Mouse (Mus musculus) myocyte (in vitro differentiated cells): ENCODE data around the gene Hist1h1d. TPM values are rescaled to one million over a fixed set of nuclear protein-coding genes. Genes with fewer than 3 reads are reported as not detected.
"Not testable (repeated sequence)": the region's sequence is repeated elsewhere in the genome, so short reads cannot be mapped to it uniquely, and the experiment has no call there.

Experiments
- H3K27me3 ChIP-seq: one replicate; pipeline ENCODE4 v1.6.1; 2011; ENCODE audit not compliant: control insufficient read depth, insufficient read depth, insufficient read length
- H3K36me3 ChIP-seq: one replicate; pipeline ENCODE4 v1.6.1; 2011; ENCODE audit not compliant: control insufficient read depth, insufficient read depth
- H3K4me2 ChIP-seq: one replicate; pipeline ENCODE4 v1.6.1; 2011; ENCODE audit warnings: low read depth, control low read depth
- H3K4me3 ChIP-seq: one replicate; pipeline ENCODE4 v1.5.1; 2011; ENCODE audit warnings: mild to moderate bottlenecking, control low read depth, moderate library complexity
- H3K79me2 ChIP-seq: one replicate; pipeline ENCODE4 v1.6.1; 2011; ENCODE audit not compliant: control insufficient read depth, insufficient read depth
- H3ac ChIP-seq: one replicate; pipeline ENCODE4 v1.6.1; 2011; ENCODE audit not compliant: control insufficient read depth, insufficient read length
- CEBPB ChIP-seq: IDR thresholded peaks from 2 replicates; pipeline ENCODE4 v1.6.1; 2011; ENCODE audit warnings: mild to moderate bottlenecking, moderate library complexity; ENCODE audit not compliant: poor library complexity, insufficient read depth, severe bottlenecking
- E2F4 ChIP-seq: IDR thresholded peaks from one replicate; pipeline ENCODE4 v1.6.1; 2011; ENCODE audit warnings: mild to moderate bottlenecking, control low read depth, moderate library complexity; ENCODE audit not compliant: insufficient read depth
- MAX ChIP-seq: IDR thresholded peaks from one replicate; pipeline ENCODE4 v1.6.1; 2011; ENCODE audit warnings: low read depth, mild to moderate bottlenecking, control low read depth
- MYOD1 ChIP-seq, 3 experiments: IDR thresholded peaks; one replicate each; pipeline ENCODE4 v1.6.1; 2011; ENCODE audit warnings: control low read depth in 2 of 3, low read depth in 2 of 3, mild to moderate bottlenecking in 2 of 3, moderate library complexity in 1 of 3; ENCODE audit not compliant: insufficient read length in 2 of 3, control insufficient read depth in 1 of 3
- MYOG ChIP-seq, 3 experiments: IDR thresholded peaks; one replicate each; pipeline ENCODE4 v1.6.1; 2011; ENCODE audit warnings: control low read depth in 2 of 3, low read depth in 2 of 3, mild to moderate bottlenecking in 2 of 3; ENCODE audit not compliant: insufficient read length in 2 of 3, control insufficient read depth in 1 of 3, insufficient read depth in 1 of 3
- POLR2A ChIP-seq: IDR thresholded peaks from one replicate; pipeline ENCODE4 v1.6.1; 2011; ENCODE audit warnings: low read depth, mild to moderate bottlenecking, control low read depth, moderate library complexity; ENCODE audit not compliant: insufficient read length
- POLR2AphosphoS2 ChIP-seq: IDR thresholded peaks from one replicate; pipeline ENCODE4 v1.6.1; 2011; ENCODE audit warnings: low read depth, control low read depth; ENCODE audit not compliant: insufficient read length
- REST ChIP-seq: IDR thresholded peaks from one replicate; pipeline ENCODE4 v1.6.1; 2011; ENCODE audit warnings: mild to moderate bottlenecking, control low read depth, moderate library complexity; ENCODE audit not compliant: insufficient read depth, insufficient read length
- SRF ChIP-seq: IDR thresholded peaks from one replicate; pipeline ENCODE4 v1.6.1; 2011; ENCODE audit warnings: low read depth; ENCODE audit not compliant: control insufficient read depth, insufficient read length
- TCF12 ChIP-seq: IDR thresholded peaks from one replicate; pipeline ENCODE4 v1.6.1; 2011; ENCODE audit warnings: mild to moderate bottlenecking, control low read depth; ENCODE audit not compliant: poor library complexity, insufficient read depth, severe bottlenecking
- TCF3 ChIP-seq: IDR thresholded peaks from one replicate; pipeline ENCODE4 v1.6.1; 2011; ENCODE audit warnings: low read depth, control low read depth; ENCODE audit not compliant: insufficient read length
- USF1 ChIP-seq: IDR thresholded peaks from one replicate; pipeline ENCODE4 v1.6.1; 2011; ENCODE audit warnings: low read depth, mild to moderate bottlenecking, control low read depth, moderate library complexity
- polyA plus RNA-seq: library from polyadenylated mRNA; unstranded; fragments of >200 nt; fragmentation: generic; extraction: Trizol; gene quantifications from one replicate; pipeline ENCODE4 v1.2.1, GENCODE M21; 2012; ENCODE audit warnings: missing spikeins

Gene Hist1h1d
- polyA plus RNA-seq, 1 experiment: 0.65 TPM

DNA sequence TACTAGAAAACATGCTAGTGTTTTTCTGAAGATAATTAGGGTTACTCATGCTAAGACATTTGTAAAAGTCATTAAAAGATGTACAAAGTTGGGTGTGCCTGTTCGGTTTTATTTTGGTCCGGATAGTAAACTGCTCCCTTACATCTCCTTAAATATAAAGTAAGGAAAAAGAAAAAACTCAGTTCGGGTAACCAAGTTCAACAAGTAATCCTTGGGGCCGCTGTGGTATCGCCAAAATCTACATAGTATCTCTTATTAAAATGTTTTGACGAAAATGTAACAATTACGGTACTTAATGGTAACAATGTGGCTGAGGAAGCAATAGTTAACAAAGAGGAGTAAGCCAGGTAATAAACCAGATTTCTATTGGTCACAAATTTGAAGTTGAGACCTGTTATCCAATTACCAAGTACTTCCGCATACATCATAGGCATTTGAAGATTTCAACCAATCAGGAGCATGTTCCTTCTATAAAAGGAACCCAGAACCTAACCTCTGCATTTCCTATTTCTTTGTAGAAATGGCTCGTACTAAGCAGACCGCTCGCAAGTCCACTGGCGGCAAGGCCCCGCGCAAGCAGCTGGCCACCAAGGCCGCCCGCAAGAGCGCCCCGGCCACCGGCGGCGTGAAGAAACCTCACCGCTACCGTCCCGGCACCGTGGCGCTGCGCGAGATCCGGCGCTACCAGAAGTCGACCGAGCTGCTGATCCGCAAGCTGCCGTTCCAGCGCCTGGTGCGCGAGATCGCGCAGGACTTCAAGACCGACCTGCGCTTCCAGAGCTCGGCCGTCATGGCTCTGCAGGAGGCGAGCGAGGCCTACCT lies 8.9 kb upstream of the Hist1h1d start, which contains the start of gene Hist1h3f:
TSS of gene Hist1h3f (plus strand) at position 88 of the 822 bp plus-strand sequence.
- TF ChIP-seq E2F4 (no peak), POLR2A (peak; percentile 77), MYOG (IDR thresholded peaks at IDR 0.05; ENCODE audit: control insufficient read depth in 1 of 3, insufficient read depth in 1 of 3, insufficient read length in 2 of 3, low read depth in 2 of 3) (peak in 1 of 3 experiments; percentile 22), MYOD1 (IDR thresholded peaks at IDR 0.05; ENCODE audit: control insufficient read depth in 1 of 3, insufficient read length in 2 of 3, low read depth in 2 of 3) (no peak), POLR2AphosphoS2 (peak; percentile 83)
- no peak within 1 kb of the TSS for H3ac ChIP-seq
- no peaks in the 10 kb centered on the region for H3K36me3 ChIP-seq
- peak within 1 kb of the TSS; percentile 91 for H3K4me2 ChIP-seq
- no peaks in the 10 kb centered on the region for H3K27me3 ChIP-seq
- H3K79me2 ChIP-seq: peaks cover 6% of the 10 kb centered on the region
- H3K4me3 ChIP-seq: peak within 1 kb of the TSS; percentile 37

DNA sequence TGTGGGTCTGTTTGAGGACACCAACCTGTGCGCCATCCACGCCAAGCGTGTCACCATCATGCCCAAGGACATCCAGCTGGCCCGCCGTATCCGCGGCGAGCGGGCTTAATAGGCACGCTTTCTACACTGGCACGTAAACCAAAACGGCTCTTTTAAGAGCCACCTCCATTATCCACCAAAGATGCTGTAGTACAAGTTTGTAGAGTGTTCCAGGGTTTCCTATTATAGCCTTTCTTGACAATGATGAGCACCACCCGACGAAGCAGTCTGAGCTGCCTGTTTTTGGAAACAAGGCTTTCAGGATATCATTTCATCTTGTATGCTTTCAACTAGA lies 8.3 kb upstream of the Hist1h1d start:
- H3K79me2 ChIP-seq, H3ac ChIP-seq, H3K36me3 ChIP-seq, H3K27me3 ChIP-seq: not testable (repeated sequence)
- H3K4me3 ChIP-seq: peak overlapping the region; percentile 37
- peak overlapping the region; percentile 42 for H3K4me2 ChIP-seq

DNA sequence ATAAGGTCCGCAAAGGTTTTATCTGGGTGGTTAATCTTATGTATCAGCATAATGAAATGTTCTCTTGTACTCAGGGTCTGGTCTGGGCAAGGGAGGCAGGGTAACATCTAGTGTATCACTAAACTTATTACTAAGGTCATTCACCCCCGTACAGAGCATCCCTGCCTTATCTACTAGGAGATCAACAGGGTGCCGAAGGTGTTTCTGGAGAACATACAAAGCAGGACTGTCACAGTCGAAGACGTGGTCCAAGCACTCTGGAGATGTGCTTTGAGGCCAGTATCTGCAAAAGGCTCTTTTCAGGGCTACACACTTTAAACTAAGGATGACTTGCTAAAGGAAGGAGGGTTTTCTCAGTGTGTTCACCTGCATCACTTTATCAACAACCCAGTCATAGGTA lies 6.4 kb upstream of the Hist1h1d start:
- H3K4me2 ChIP-seq: no peak overlapping the region
- no peaks in the 10 kb centered on the region for H3K27me3 ChIP-seq
- no peak overlapping the region for H3K4me3 ChIP-seq
- H3K36me3 ChIP-seq: no peaks in the 10 kb centered on the region
- no peak overlapping the region for H3ac ChIP-seq
- no peak for TF ChIP-seq CEBPB
- TF ChIP-seq E2F4: no peak
- no peak for TF ChIP-seq MYOD1 (IDR thresholded peaks at IDR 0.05; ENCODE audit: control insufficient read depth in 1 of 3, insufficient read length in 2 of 3, low read depth in 2 of 3)
- no peak for TF ChIP-seq REST
- no peak for TF ChIP-seq TCF3
- TF ChIP-seq SRF: no peak
- TF ChIP-seq TCF12: no peak
- TF ChIP-seq USF1: no peak
- no peak for TF ChIP-seq MAX
- no peak for TF ChIP-seq POLR2AphosphoS2
- TF ChIP-seq MYOG (IDR thresholded peaks at IDR 0.05; ENCODE audit: control insufficient read depth in 1 of 3, insufficient read depth in 1 of 3, insufficient read length in 2 of 3, low read depth in 2 of 3): no peak
- TF ChIP-seq POLR2A: no peak
- peaks cover 4% of the 10 kb centered on the region for H3K79me2 ChIP-seq

DNA sequence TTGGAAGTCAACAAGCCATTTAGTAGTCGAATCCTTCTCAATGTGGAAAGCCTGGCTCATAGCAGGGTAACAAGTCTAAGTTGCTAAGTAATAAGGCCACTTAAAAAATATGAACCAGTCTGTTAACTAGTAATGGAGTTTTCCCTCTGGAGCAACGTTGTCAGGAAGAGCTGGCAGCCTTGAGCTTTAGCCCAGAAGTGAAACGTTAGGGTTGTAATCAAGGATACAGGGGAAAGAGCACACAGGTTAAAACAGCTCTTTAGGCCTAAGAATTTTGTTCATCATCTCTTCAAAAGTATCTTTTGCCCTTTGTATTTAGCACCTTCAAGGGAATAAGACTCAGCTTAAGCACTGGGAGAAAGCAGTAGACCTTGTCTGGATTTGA lies 2.3 kb upstream of the Hist1h1d start:
- Histone ChIP-seq H3K4me2 (peak overlapping the region; percentile 62), H3K4me3 (peak overlapping the region; percentile 17), H3K36me3 (no peaks in the 10 kb centered on the region), H3ac (no peak overlapping the region), H3K27me3 (no peaks in the 10 kb centered on the region), H3K79me2 (no peaks in the 10 kb centered on the region)
- TF ChIP-seq CEBPB (no peak), POLR2AphosphoS2 (peak; percentile 47)

DNA sequence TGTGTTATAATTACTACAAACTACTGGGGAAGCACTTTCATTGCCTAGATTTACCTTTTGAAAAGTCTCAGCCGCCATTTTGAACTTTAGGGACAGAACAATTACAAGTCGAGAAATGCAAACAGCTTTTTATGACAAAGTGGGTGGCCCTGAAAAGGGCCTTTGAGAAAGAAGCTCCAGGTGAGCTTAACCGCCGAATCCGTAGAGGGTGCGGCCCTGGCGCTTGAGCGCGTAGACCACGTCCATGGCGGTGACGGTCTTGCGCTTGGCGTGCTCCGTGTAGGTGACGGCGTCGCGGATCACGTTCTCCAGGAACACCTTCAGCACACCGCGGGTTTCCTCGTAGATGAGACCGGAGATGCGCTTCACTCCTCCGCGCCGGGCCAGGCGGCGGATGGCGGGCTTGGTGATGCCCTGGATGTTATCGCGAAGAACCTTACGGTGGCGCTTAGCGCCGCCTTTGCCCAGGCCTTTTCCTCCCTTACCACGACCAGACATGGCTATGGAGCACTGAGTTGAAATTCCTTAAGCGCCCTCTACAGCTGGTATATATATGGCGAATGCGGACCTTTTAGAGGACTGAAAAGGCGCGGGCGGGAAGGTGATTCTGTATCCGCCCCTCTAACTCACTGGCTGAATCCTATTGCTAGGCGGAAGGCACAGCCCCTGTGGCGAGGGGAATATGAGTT lies 1.8 kb upstream of the Hist1h1d start, which contains the start of gene Hist1h4f:
TSS of gene Hist1h4f (minus strand) at position 503 of the 689 bp plus-strand sequence.
- H3K27me3 ChIP-seq, H3K36me3 ChIP-seq, H3ac ChIP-seq, H3K79me2 ChIP-seq: not testable (repeated sequence)
- peak; percentile 41 for TF ChIP-seq SRF
- peak; percentile 99 for TF ChIP-seq POLR2AphosphoS2
- peak; percentile 92 for TF ChIP-seq POLR2A
- peak; percentile 86 for TF ChIP-seq E2F4
- H3K4me3 ChIP-seq: peak within 1 kb of the TSS; percentile 17
- peak within 1 kb of the TSS; percentile 62 for H3K4me2 ChIP-seq
